Mouse (Mus musculus) neural tube, embryonic 11.5 days (tissue): ENCODE data around the gene Manba. TPM values are rescaled to one million over a fixed set of nuclear protein-coding genes. Genes with fewer than 3 reads are reported as not detected.

Experiments used
- ATAC-seq: fragments of 200-750 bp; cut with Nextera tagmentation; 2 replicates; pipeline ENCODE4 v1.8.0; 2017; ENCODE audit warnings: moderate number of reproducible peaks, mild to moderate bottlenecking, moderate TSS enrichment, moderate library complexity; ENCODE audit not compliant: insufficient read depth, low FRiP score, low TSS enrichment
- DNase-seq: peaks from one replicate; pipeline ENCODE4 v3.0.0-alpha.2; 2015; ENCODE audit warnings: low spot score
- H3K27ac ChIP-seq: fragments of 300-500 bp; sonication (generic); 2 replicates; pipeline ENCODE4 v1.5.1; 2014; ENCODE audit warnings: low read depth, mild to moderate bottlenecking, low read length
- H3K27me3 ChIP-seq: fragments of 300-500 bp; sonication (generic); 2 replicates; pipeline ENCODE4 v1.6.1; 2014; ENCODE audit warnings: mild to moderate bottlenecking, low read length, mixed read lengths; ENCODE audit not compliant: control insufficient read depth, insufficient read depth
- H3K36me3 ChIP-seq: fragments of 300-500 bp; sonication (generic); 2 replicates; pipeline ENCODE4 v1.6.1; 2014; ENCODE audit warnings: mild to moderate bottlenecking, low read length, moderate library complexity, mixed read lengths; ENCODE audit not compliant: control insufficient read depth, insufficient read depth
- H3K4me1 ChIP-seq: fragments of 300-500 bp; sonication (generic); 2 replicates; pipeline ENCODE4 v1.6.1; 2014; ENCODE audit warnings: low read length, mixed read lengths; ENCODE audit not compliant: control insufficient read depth, insufficient read depth
- H3K4me2 ChIP-seq: fragments of 300-500 bp; sonication (generic); 2 replicates; pipeline ENCODE4 v1.6.1; 2014; ENCODE audit warnings: low read depth, mild to moderate bottlenecking, moderate library complexity
- H3K4me3 ChIP-seq: fragments of 300-500 bp; sonication (generic); 2 replicates; pipeline ENCODE4 v1.5.1; 2014; ENCODE audit warnings: low read depth, low read length
- H3K9ac ChIP-seq: fragments of 300-500 bp; sonication (generic); 2 replicates; pipeline ENCODE4 v1.6.1; 2014; ENCODE audit warnings: mild to moderate bottlenecking, low read length
- H3K9me3 ChIP-seq: fragments of 300-500 bp; sonication (generic); 2 replicates; pipeline ENCODE4 v1.6.1; 2016; ENCODE audit warnings: low read length; ENCODE audit not compliant: control insufficient read depth
- WGBS: fragments of 180-500 bp; shearing (Covaris S2); extraction: QIAGEN DNeasy Blood & Tissue Kit; methylation state at CpG from one replicate; pipeline ENCODE4 v1.1.7; 2014; 5-methylcytosine and 5-hydroxymethylcytosine counted together
- polyA plus RNA-seq: library from polyadenylated mRNA; unstranded; fragments of >200 nt; fragmentation: Nextera tagmentation; extraction: Ambion mirVana; gene quantifications from 2 replicates; pipeline ENCODE4 v1.2.1, GENCODE M21; 2014

Gene Manba
- polyA plus RNA-seq, 1 experiment from 2014 or later: 3.1 TPM

DNA sequence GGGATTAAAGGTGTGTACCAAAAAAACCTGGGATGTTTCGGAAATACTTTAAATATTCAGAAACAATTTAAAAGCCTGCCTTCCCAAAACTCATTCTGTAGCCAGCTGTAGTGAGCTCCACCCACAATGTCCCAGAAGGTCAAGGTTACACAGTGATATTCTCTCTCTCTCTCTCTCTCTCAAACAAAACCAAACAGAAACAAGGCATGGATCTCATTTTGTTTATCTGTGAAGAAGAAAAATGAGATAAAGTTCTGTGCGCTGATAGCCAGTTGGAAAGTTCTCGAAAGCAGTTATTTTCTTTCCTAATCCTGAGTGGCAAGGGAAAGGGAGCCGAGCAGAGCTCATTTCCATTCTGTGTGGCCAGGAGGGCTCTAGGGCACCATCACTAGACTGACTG, 120.1 kb downstream of the Manba start:
- Histone ChIP-seq H3K9me3 (no peaks in the 10 kb centered on the region), H3K4me2 (no peak overlapping the region), H3K4me3 (no peak overlapping the region), H3K27me3 (no peaks in the 10 kb centered on the region), H3K4me1 (no peaks in the 10 kb centered on the region), H3K36me3 (peaks cover 5% of the 10 kb centered on the region; the same call in 1 of the 2 replicates), H3K27ac (no peak overlapping the region), H3K9ac (no peak overlapping the region)
- DNase-seq (no peak), ATAC-seq (no peak)
- WGBS: 92% methylated on average over 4 of the region's 4 CpGs

DNA sequence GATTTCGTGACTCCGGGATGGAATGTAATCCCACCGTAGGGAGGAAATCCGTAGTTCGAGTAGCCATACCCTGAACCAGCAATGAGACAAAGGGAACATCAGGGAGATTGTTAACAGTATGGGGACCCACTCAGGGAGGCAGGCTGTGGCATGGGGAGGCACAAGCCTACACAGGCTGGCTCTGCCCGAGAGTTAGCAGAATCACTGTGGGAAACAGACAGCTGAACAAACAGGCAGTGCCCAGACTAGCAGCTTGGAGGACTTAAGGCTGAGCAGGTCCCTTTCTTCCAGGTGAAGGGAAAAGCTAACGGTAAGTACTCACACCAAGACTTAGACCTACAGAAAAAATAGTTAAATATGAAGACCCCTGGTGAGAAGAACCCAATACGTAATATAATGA, 121.2 kb downstream of the Manba start:
- Histone ChIP-seq H3K27ac (no peak overlapping the region), H3K9me3 (no peaks in the 10 kb centered on the region), H3K36me3 (peaks cover 5% of the 10 kb centered on the region; the same call in 1 of the 2 replicates), H3K9ac (no peak overlapping the region), H3K4me2 (no peak overlapping the region), H3K4me3 (no peak overlapping the region), H3K4me1 (no peaks in the 10 kb centered on the region), H3K27me3 (no peaks in the 10 kb centered on the region)
- WGBS: 87% methylated on average over 8 of the region's 8 CpGs
- no peak for ATAC-seq
- no peak for DNase-seq

DNA sequence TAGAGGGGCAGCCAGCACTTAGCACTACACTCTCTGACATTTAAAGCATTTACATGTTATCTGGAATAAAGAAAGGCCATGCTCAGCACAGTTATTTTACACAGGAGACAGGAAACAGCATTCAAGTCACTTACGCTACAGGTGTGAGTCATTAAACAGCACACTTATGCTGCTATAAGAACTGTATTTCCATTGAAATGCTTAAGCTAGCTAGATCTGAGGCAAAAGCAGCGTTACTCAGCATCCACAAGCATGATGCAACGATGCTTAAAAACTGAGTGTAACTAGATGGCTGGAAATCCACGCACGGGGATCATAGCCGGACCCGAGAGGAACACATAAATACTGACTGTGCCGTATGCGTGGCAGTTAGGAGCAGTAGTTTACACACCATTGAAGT, 121.6 kb downstream of the Manba start:
- Histone ChIP-seq H3K4me3 (no peak overlapping the region), H3K4me1 (no peaks in the 10 kb centered on the region), H3K36me3 (peaks cover 3% of the 10 kb centered on the region), H3K9ac (no peak overlapping the region), H3K27ac (no peak overlapping the region), H3K9me3 (no peaks in the 10 kb centered on the region), H3K4me2 (no peak overlapping the region), H3K27me3 (no peaks in the 10 kb centered on the region)
- DNase-seq: no peak
- ATAC-seq: no peak
- WGBS: 94% methylated on average over 9 of the region's 9 CpGs

DNA sequence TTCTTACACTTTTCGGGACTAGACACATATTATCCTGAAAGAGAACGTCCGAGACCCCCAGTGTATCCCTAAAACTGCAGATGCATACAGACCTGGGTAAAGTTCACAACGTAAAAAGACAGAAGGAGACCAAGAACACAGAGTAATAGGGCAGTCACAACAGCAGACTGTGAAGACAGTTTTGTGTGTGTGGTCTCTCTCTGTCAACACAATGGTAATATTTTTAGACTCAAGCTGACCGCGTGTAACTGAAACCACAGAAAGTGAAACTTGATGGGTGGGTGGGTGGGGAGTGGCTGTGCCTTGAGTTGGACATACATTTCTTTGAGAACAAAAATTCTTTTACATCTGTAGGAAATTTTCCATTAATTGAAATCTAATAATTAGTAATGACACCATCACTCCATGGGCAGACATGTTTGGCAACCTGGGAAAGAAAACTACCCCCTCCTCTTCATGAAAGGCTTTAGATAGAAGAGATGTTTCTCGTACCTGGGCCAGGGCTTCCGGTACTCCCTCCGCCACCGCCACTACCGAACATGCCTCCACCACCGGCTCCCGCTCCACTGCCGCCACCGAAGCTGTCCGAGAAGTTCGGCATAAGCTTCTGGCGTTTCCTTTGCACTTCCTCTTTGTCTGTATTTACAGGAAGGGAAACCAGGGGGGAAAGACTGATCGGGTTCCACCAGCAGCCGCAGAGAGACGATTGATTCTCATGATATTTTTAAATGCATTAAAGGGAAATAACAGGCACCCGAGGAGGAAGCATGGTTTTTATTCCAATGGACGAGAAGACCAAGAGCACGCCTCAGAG, 122.5 kb downstream of the Manba start:
- DNase-seq: no peak
- no peak for ATAC-seq
- no peaks in the 10 kb centered on the region for H3K27me3 ChIP-seq
- no peak overlapping the region for H3K27ac ChIP-seq
- peaks cover 3% of the 10 kb centered on the region for H3K36me3 ChIP-seq
- WGBS: 90% methylated on average over 24 of the region's 24 CpGs
- H3K4me1 ChIP-seq: no peaks in the 10 kb centered on the region
- no peak overlapping the region for H3K9ac ChIP-seq
- no peaks in the 10 kb centered on the region for H3K9me3 ChIP-seq
- H3K4me2 ChIP-seq: no peak overlapping the region
- no peak overlapping the region for H3K4me3 ChIP-seq

DNA sequence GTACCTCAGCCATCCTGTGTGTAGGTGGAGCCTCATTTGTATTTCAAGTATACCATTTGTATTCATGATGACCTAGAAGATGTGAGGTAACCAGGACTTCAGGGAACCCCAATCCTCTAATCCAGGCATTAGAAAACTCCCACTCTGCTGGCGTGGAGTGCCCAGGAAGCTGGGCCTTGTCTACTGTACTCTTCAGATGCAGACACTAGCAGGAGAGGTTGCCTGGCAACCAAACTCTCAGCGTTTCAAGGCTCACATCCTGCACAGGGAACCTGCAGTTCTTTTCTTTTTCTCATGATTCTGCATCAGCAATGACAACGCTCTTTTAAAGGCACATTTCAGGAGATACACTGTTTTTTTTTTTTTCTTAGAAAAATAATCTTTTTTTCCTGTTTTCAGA, 124.8 kb downstream of the Manba start:
- Histone ChIP-seq H3K4me3 (no peak overlapping the region), H3K36me3 (peaks cover 4% of the 10 kb centered on the region; the same call in 1 of the 2 replicates)
- WGBS: 70% methylated on average over 3 of the region's 3 CpGs

DNA sequence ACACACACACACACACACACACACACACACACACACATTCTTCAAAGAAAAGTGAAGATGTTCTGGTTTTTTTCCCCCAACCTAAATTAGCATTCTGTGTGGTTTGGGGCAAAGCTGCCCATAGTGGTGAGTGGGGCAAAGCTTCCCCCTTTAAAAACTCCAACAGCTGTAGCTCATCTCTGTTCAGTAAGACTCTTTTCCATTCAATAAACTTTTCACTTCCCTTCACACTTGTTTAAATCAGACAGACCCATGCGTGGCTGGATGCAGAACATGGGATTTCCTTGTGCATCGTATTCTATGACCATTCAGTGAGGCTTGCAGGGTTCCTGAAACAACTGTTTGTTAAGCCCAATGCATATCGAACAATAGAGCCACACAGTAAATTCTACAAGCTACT, 129.0 kb downstream of the Manba start:
- Histone ChIP-seq H3K4me3 (no peak overlapping the region), H3K36me3 (peaks cover 4% of the 10 kb centered on the region; the same call in 1 of the 2 replicates), H3K4me1 (no peaks in the 10 kb centered on the region), H3K27me3 (no peaks in the 10 kb centered on the region), H3K9ac (no peak overlapping the region), H3K27ac (no peak overlapping the region), H3K9me3 (no peaks in the 10 kb centered on the region), H3K4me2 (no peak overlapping the region)
- WGBS: 85% methylated on average over 3 of the region's 3 CpGs
- ATAC-seq (no peak), DNase-seq (no peak)

More for the DNA sequence above, 124.8 kb downstream of the Manba start:
- no peaks in the 10 kb centered on the region for H3K27me3 ChIP-seq
- H3K4me1 ChIP-seq: no peaks in the 10 kb centered on the region
- H3K9me3 ChIP-seq: no peaks in the 10 kb centered on the region
- H3K27ac ChIP-seq: no peak overlapping the region
- H3K4me2 ChIP-seq: no peak overlapping the region
- H3K9ac ChIP-seq: no peak overlapping the region
- ATAC-seq: no peak
- DNase-seq: no peak

DNA sequence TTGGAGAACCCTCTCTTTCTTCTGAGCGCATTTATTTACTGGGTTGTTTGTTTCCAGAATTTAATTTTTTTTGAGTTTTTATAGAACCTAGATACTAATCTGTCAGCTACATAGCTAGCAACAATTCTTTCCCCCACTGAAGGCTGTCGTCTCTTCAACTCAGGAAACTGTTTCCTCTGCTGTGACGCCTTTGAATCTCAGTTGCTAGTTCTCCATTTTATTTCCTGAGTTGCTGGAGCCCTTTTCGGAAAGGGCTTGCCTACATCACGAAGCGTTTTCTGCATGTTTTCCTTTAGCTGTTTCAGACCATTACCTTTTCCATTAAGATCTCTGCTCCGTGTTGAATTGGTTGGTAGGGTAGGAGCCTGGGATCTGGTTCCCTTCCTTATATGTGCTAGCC, 131.3 kb downstream of the Manba start:
- H3K9me3 ChIP-seq: no peaks in the 10 kb centered on the region
- no peak overlapping the region for H3K4me3 ChIP-seq
- H3K27me3 ChIP-seq: no peaks in the 10 kb centered on the region
- no peak overlapping the region for H3K9ac ChIP-seq
- H3K27ac ChIP-seq: no peak overlapping the region
- no peak for DNase-seq
- H3K4me1 ChIP-seq: no peaks in the 10 kb centered on the region
- no peak overlapping the region for H3K4me2 ChIP-seq
- ATAC-seq: no peak
- WGBS: 95% methylated on average over 7 of the region's 7 CpGs
- H3K36me3 ChIP-seq: peaks cover 4% of the 10 kb centered on the region; the same call in 1 of the 2 replicates

Other genes with a start within 250 kb of the Manba start
- gene Bdh2, start 204.4 kb upstream of the Manba start, polyA plus RNA-seq: 5.2 and 6.9 TPM in 2 replicates
- 2.0 and 2.5 TPM in 2 replicates for gene Slc9b2, start 177.9 kb upstream of the Manba start, polyA plus RNA-seq
- gene Slc9b1, start 137.6 kb upstream of the Manba start, polyA plus RNA-seq: 0.17 TPM in 1 of 2 replicates, not detected in the other
- 66.5 and 72.8 TPM in 2 replicates for gene Cisd2, start 61.7 kb upstream of the Manba start, polyA plus RNA-seq
- gene Ube2d3, start 47.5 kb upstream of the Manba start, polyA plus RNA-seq: 642 and 652 TPM in 2 replicates
- gene Nfkb1, start 205.9 kb downstream of the Manba start, polyA plus RNA-seq: 13.5 and 15.3 TPM in 2 replicates